Mouse (Mus musculus) liver, embryonic 14.5 days (tissue): ENCODE data around the gene Plekhh3.

Experiments used
- CTCF ChIP-seq: IDR thresholded peaks from 2 replicates; pipeline ENCODE4 v1.5.1; 2016; ENCODE audit warnings: antibody characterized with exemption, low read depth, control low read depth
- EP300 ChIP-seq: IDR thresholded peaks from 2 replicates; pipeline ENCODE4 v1.6.1; 2016; ENCODE audit warnings: antibody characterized with exemption, low read depth

DNA sequence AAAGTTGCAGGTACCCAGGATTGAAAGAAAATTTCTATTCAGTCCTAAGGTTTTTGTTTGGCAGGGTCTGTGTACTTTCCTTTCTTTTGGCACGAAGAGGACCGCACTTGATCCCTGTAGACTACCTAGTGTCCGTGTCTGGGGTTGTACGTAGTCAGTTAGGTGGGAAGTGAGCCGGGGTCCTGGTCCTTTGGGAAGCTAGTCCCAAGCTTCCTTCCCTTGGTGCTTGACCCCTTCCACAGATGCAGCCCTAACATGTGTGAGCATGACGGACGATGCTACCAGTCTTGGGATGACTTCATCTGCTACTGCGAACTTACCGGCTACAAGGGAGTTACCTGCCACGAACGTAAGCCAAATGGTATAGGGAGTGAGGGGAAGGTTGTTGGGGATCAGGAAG is 10.8 kb upstream of the Plekhh3 start:
- TF ChIP-seq CTCF (no peak), EP300 (no peak)
